Mouse (Mus musculus) G1E (cell line): ENCODE measurements around the gene 4933414I15Rik. TPM values are rescaled to one million over a fixed set of nuclear protein-coding genes. Genes with fewer than 3 reads are reported as not detected.

ENCODE experiments used
- ATAC-seq: 2 replicates; pipeline ENCODE4 v1.8.0; 2016; ENCODE audit warnings: mild to moderate bottlenecking; ENCODE audit not compliant: insufficient number of reproducible peaks, poor library complexity, low FRiP score, severe bottlenecking; ENCODE audit errors: extremely low read depth
- DNase-seq: peaks from one replicate; pipeline ENCODE4 v3.0.0; 2012; ENCODE audit warnings: low spot score
- H3K27me3 ChIP-seq: 2 replicates; pipeline ENCODE4 v1.6.1; 2012; ENCODE audit warnings: mild to moderate bottlenecking, low read length, inconsistent platforms; ENCODE audit not compliant: insufficient read depth
- H3K36me3 ChIP-seq: replicated peaks from 2 replicates; pipeline ENCODE3; 2012; ENCODE audit warnings: mild to moderate bottlenecking, inconsistent platforms
- H3K4me1 ChIP-seq: 2 replicates; pipeline ENCODE4 v1.6.1; 2012; ENCODE audit warnings: low read depth, low read length, inconsistent platforms, mixed read lengths; ENCODE audit not compliant: insufficient read depth
- H3K4me3 ChIP-seq: 2 replicates; pipeline ENCODE4 v1.5.1; 2012; ENCODE audit warnings: low read depth, mild to moderate bottlenecking, inconsistent platforms, low read length, moderate library complexity, mixed read lengths
- H3K9me3 ChIP-seq: replicated peaks from 2 replicates; pipeline ENCODE4 v1.6.1; 2012; ENCODE audit warnings: inconsistent platforms
- CTCF ChIP-seq: IDR thresholded peaks from 2 replicates; pipeline ENCODE4 v1.5.1; 2012; ENCODE audit warnings: low read depth, low read length, inconsistent platforms, mixed read lengths
- GATA1 ChIP-seq: IDR thresholded peaks from 2 replicates; pipeline ENCODE4 v1.6.1; 2012; ENCODE audit warnings: borderline replicate concordance, low read length, inconsistent platforms, mixed read lengths
- GATA2 ChIP-seq: IDR thresholded peaks from 2 replicates; pipeline ENCODE4 v1.6.1; 2012; ENCODE audit warnings: low read depth, low read length, inconsistent platforms, borderline replicate concordance
- POLR2AphosphoS5 ChIP-seq: IDR thresholded peaks from 2 replicates; pipeline ENCODE4 v1.6.1; 2012; ENCODE audit warnings: low read depth, low read length, inconsistent platforms; ENCODE audit not compliant: insufficient replicate concordance
- TAL1 ChIP-seq: conservative IDR thresholded peaks from 2 replicates; pipeline ENCODE4 v1.6.1; 2012; ENCODE audit warnings: low read depth, low read length, inconsistent platforms, mixed read lengths
- polyA plus RNA-seq: library from polyadenylated mRNA; stranded (reverse); fragments of >175 nt; gene quantifications from 2 replicates; pipeline ENCODE4 v1.2.3, GENCODE M21; 2012
- total RNA-seq, 2 experiments: library from RNA; stranded (forward) in 1 of 2; stranded (reverse) in 1 of 2; fragments of 200-1000 nt in 1 of 2; fragments of >200 nt in 1 of 2; fragmentation: Nextera tagmentation in 1 of 2; gene quantifications; 2 replicates each; pipeline ENCODE4 v1.2.3; 2014 to 2017

The 4933414I15Rik gene
- not detected in 2 replicates for total RNA-seq (2014; fragmentation: Nextera tagmentation)
- total RNA-seq (2017) = 0.06 TPM in 1 of 2 replicates, not detected in the other
- polyA plus RNA-seq = not detected in 2 replicates

- DNase-seq = no peak
- H3K4me1 ChIP-seq = no peaks in the 10 kb centered on the region
- no peaks in the 10 kb centered on the region for H3K27me3 ChIP-seq
- ATAC-seq = no peak
- H3K4me3 ChIP-seq = no peak within 1 kb of the TSS
- no peaks in the 10 kb centered on the region for H3K36me3 ChIP-seq
- no peak for TF ChIP-seq GATA1
- TF ChIP-seq POLR2AphosphoS5 = no peak
- H3K9me3 ChIP-seq = peaks cover 29% of the 10 kb centered on the region
Observed at GRCm38 (mm10) chr11:50943506-50943905, at the start of gene 4933414I15Rik. Gene 4933414I15Rik (minus strand): TSS chr11:50943765.

- TF ChIP-seq GATA1 (no peak), TAL1 (no peak), POLR2AphosphoS5 (no peak), CTCF (no peak), GATA2 (no peak)
- ATAC-seq (no peak), DNase-seq (no peak)
- no peak within 1 kb of the TSS for H3K4me3 ChIP-seq
- H3K4me1 ChIP-seq = no peaks in the 10 kb centered on the region
- no peaks in the 10 kb centered on the region for H3K36me3 ChIP-seq
- peaks cover 37% of the 10 kb centered on the region for H3K9me3 ChIP-seq
- H3K27me3 ChIP-seq = no peaks in the 10 kb centered on the region
Observed at GRCm38 (mm10) chr11:50981667-50982066, 38.1 kb upstream of the 4933414I15Rik start, which contains the start of gene Olfr1377. Gene Olfr1377 (plus strand): TSS chr11:50981967.

DNA sequence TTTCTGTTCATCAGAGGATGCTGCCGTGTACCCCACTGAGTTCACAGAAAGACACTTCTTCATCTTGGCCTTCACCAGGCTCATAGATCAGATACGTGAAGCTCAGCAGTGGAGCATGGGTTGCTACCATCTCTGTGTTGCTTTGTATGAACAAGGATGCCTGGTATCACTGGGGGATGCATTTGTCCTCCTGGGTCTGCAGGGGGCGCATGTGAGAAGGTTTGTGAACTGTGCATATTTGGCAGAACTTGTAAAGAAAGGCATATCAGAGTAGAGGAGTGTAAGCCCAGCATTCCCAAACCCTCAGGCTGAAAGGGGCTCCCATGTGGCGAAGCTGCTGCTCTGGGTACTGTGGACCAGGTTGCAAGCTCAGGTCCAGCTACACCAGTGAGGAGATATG lies 33.7 kb upstream of the 4933414I15Rik start:
- no peak for DNase-seq
- Histone ChIP-seq H3K36me3 (no peaks in the 10 kb centered on the region), H3K4me1 (no peaks in the 10 kb centered on the region), H3K4me3 (no peak overlapping the region), H3K9me3 (peaks cover 42% of the 10 kb centered on the region), H3K27me3 (no peaks in the 10 kb centered on the region)
- no peak for ATAC-seq
- TF ChIP-seq TAL1 (no peak), GATA2 (no peak), GATA1 (no peak), POLR2AphosphoS5 (no peak), CTCF (no peak)

- no peaks in the 10 kb centered on the region for H3K27me3 ChIP-seq
- H3K4me1 ChIP-seq = no peaks in the 10 kb centered on the region
- peaks cover 26% of the 10 kb centered on the region for H3K9me3 ChIP-seq
- H3K4me3 ChIP-seq = no peak within 1 kb of the TSS
- ATAC-seq = no peak
- DNase-seq = no peak
- no peak for TF ChIP-seq POLR2AphosphoS5
- no peak for TF ChIP-seq GATA2
- TF ChIP-seq GATA1 = no peak
- TF ChIP-seq TAL1 = no peak
- TF ChIP-seq CTCF = no peak
- H3K36me3 ChIP-seq = no peaks in the 10 kb centered on the region
Observed at GRCm38 (mm10) chr11:50966230-50966629, 22.7 kb upstream of the 4933414I15Rik start, which contains the start of gene Olfr1378. Gene Olfr1378 (plus strand): TSS chr11:50966530.

DNA sequence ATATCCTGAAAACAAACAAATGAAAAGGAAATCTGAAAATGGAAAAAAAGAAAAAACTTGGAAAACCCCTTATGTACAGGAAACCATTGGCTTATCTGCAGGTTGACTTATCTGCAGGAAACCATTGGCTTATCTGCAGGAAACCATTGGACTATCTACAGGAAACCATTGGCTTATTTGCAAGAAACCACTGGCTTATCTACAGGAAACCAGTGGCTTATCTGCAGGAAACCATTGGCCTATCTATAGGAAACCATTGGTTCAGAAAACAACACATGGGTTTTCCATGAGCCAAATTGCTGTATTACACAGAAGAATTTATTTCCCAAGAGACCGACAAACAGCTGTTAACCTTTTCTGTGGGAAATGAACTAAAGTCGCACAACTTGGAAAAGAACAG lies 21.3 kb upstream of the 4933414I15Rik start:
- ATAC-seq = no peak
- Histone ChIP-seq H3K4me1 (no peaks in the 10 kb centered on the region), H3K36me3 (no peaks in the 10 kb centered on the region), H3K4me3 (no peak overlapping the region), H3K9me3 (peaks cover 24% of the 10 kb centered on the region), H3K27me3 (no peaks in the 10 kb centered on the region)
- TF ChIP-seq CTCF (no peak), POLR2AphosphoS5 (no peak), GATA2 (no peak), GATA1 (no peak), TAL1 (no peak)
- DNase-seq = no peak

DNA sequence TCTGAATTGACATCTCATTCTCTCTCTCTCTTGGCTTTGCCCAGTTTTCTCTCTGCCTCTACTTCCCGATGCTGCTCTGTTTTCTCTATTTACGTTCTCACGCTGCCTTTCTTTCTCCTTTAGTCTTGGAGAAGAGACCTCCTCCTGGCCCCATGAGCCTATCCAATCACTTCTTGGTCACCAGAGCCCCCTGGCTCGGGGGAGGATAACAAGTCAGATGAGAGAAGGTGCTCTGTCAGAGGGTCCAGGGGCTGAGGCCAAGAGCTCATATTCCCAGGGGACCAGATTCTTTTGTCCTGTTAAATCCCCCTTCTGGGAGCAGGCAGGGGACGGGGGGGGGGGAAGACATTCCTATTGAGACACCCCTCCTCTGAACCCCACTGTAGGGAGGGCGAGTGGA lies 10.1 kb upstream of the 4933414I15Rik start, which contains the start of gene Prop1:
Prop1 (minus strand) TSS at position 101 of the 400 bp plus-strand sequence.
- Histone ChIP-seq H3K4me1 (no peaks in the 10 kb centered on the region), H3K9me3 (peaks cover 59% of the 10 kb centered on the region), H3K36me3 (no peaks in the 10 kb centered on the region), H3K4me3 (no peak within 1 kb of the TSS), H3K27me3 (no peaks in the 10 kb centered on the region)
- no peak for ATAC-seq
- TF ChIP-seq TAL1 = no peak
- TF ChIP-seq GATA1 = no peak
- no peak for TF ChIP-seq POLR2AphosphoS5
- TF ChIP-seq CTCF = no peak
- no peak for TF ChIP-seq GATA2
- DNase-seq = no peak

- peaks cover 56% of the 10 kb centered on the region for H3K9me3 ChIP-seq
- H3K4me1 ChIP-seq = no peaks in the 10 kb centered on the region
- no peak overlapping the region for H3K4me3 ChIP-seq
- TF ChIP-seq GATA2 (no peak), CTCF (no peak), GATA1 (no peak), TAL1 (no peak), POLR2AphosphoS5 (no peak)
- DNase-seq = no peak
- no peaks in the 10 kb centered on the region for H3K36me3 ChIP-seq
- ATAC-seq = no peak
- H3K27me3 ChIP-seq = no peaks in the 10 kb centered on the region
Observed at GRCm38 (mm10) chr11:50952290-50952689, 8.7 kb upstream of the 4933414I15Rik start.
